Mouse (Mus musculus) frontal cortex, postnatal 10 days (tissue): ENCODE measurements around the gene Hamp2.
A peak's percentile ranks its signal among the peaks of the same experiment; 100 is the strongest.
"Not testable (repeated sequence)": the region's sequence is repeated elsewhere in the genome, so short reads cannot be mapped to it uniquely, and the experiment has no call there.

Experiments used
- DNase-seq, 2 experiments: peaks; one replicate each; pipeline ENCODE4 v3.0.0; 2022; ENCODE audit warnings: low spot score in 2 of 2, mixed read lengths in 1 of 2

Hamp2 gene

DNA sequence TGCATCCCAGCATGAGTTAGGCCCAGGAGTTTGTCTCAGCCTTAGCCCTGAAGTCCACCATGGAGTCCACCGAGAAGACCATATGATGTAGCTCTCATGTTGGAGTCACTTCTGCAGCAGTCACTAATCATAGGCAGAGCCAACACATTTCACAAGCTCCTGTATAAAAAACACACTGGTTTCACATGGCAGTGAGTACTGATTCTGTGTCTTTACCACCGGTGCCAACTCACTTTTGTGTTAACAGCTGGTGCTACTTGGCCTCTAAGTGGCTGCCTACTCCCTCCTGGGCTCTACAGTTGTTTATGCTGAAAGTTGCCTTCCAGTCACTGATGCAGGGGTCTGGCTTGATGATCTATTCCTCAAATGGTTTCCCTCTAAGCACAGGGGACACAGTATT is at the start of gene Hamp2:
TSS of gene Hamp2 (minus strand) at position 101 of the 400 bp plus-strand sequence.
- DNase-seq, result not testable (repeated sequence)

DNA sequence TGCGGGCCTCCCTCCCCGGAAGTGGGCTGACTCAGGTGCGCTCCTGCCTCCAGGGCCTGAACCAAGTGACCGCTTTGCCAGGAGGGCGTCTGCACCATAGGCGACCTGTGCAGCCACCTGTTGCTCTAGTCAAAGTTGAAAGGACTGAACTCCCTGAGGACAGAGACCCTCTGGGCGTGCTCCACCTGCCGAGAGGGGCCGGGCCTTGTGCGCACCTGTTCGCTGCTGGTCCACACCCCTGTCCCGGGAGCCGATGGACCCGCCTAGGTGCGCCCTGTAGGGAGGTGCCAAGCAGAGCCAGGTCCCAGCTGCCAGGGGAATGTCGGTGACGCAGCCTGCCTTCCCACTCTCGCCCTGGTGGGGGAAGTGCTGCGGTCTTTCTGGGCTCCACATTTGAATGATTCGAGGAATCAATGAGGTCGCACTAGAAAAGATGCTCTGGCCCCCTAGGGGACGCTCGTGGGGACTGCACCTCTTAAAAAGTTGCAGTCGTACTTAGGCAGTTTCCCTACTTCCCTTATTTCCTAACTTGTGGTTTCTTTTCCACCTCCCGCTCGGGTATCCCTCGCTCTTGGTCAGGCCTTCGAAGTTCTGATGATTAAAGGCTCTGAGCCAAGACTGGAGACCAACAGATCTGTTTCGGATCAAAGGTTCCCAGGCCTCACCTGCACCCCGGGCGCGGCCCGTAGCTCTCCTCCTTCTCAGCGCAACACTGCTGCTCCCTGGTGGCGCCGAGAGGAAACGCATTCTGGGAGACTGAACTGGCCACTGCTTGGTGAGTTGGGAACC is 49.2 kb upstream of the Hamp2 start, which contains the start of gene Fam187b:
TSS of gene Fam187b (plus strand) at position 290 of the 789 bp plus-strand sequence.
- peak; percentile 71 to 72 for DNase-seq

DNA sequence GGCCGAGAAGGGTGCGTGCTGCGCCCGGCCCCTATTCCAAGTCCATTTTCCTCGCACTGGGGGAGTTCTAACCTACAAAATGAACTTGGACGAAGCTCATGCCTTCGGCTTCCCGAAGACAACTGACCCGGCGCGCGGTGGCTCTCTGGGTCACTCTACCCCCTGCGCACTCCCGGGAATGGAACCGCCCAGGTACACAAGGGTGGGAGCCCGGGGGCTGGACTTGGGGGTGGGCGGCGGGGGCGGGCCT is 48.7 kb upstream of the Hamp2 start, which contains the start of gene Lsr:
TSS of gene Lsr (minus strand) at position 214 of the 250 bp plus-strand sequence.
- DNase-seq, result no peak

DNA sequence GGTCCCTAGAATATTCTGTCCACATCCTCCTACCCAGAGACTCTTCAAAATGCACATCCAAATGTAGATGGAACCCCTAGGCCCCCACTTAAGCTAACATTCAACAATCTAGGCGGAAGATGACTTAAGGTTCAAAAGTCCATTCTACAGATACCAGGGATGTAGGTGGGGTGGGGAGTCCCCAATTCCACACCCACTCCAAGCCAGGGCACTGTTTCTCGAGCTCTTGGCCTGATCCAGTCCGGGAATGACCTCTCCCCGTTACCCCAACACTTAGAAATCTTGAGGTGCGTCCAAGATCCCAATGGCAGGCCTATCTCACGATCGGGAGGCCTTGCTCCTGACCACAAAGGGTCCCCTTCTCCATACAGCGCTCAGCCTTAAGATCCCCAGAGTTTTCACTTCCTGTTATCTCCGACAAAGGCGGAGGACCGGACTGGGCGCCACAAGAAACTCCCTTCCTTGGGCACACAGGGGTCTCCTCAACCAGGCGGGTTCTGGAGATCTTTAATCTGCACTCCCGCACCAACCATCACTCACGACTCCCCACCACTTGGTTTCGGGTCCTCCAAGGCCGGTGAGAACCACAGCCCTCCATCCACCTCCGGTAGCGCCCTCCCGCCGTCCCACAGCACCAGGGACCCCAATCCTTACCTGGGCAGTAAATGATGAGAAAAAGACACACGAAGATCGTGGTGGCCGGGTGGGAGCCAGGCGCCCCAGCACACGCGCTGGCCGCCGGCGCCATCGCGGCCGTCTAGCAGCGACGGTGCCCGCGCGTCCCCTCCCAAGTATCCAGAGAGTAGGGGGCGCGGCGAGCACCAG is 48.2 kb upstream of the Hamp2 start:
- no peak for DNase-seq

DNA sequence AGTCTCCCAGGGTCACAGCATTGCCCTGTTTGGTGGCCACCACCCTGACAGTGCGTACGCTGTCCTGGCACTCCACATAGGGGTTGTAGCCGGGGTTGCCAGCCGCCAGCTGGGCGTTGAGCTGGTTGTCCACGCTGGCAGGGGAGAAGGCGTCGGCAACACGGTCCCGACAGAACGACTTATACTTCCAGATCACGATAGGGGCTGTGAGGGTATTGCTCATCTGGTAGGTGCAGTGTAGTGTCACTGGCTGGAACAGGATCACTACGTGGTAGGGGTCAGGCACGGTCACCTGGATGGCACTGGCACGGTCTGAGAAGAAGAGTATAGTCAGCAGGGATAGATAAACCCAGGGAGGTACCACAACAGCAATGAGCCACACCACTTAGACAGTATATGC is 47.4 kb upstream of the Hamp2 start:
- no peak for DNase-seq

DNA sequence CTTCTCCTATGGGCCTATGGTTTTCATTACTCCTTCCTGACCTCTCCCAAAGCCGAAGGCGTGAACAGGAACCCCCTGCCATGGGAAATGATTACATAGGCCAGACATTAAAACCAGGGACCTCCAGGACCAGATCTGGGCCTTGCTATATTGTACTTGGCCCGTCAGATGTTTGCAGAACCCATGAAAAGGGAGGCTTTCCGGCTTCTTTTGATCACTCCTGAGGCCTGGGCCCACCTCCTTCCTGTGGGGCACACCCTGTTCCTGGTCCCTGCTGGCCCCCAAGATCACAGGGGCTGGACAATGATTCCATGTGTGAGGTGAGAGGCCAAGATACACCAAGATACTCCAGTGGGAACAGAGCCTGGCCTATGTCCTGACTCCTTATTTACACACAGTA is 44.7 kb upstream of the Hamp2 start:
- no peak for DNase-seq

DNA sequence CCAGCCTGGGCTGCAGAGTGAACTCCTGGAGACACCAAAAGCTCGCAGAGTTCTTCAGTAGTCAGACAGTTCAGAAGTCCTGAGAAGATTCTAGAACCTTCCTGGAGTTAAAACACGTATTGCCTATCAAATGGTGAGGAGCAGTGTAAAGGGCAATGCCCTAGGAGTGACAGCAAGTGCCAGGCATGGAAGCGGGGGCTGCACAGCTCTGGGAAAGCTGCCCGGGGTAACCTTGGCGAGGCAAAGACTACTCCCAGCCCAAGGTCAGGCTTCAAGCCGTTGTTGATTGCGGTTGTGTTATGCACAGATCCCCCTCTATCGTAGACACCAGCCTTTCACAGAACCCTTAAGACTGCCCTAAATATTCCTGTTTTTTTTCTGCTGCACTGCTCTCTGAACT is 44.1 kb upstream of the Hamp2 start:
- DNase-seq, result no peak

DNA sequence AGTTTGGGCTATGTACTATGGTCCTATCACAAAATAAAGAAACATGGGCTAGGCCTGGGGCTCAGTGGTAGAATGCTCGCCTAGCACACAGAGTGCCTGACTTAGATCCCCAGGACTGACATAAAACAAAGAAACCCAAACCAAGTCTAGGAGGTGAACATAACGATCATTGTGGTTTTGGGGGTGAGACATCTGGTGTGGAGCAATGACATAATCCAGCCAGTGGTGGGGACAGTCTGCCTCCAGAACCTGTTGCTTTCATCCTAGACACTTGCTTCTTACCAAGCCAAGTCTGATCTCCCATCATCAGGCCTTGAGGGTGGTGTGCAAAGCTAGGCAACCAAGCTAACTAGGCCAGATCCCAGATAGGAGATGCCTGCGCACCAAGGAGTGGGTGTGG is 42.2 kb upstream of the Hamp2 start:
- DNase-seq, result no peak

DNA sequence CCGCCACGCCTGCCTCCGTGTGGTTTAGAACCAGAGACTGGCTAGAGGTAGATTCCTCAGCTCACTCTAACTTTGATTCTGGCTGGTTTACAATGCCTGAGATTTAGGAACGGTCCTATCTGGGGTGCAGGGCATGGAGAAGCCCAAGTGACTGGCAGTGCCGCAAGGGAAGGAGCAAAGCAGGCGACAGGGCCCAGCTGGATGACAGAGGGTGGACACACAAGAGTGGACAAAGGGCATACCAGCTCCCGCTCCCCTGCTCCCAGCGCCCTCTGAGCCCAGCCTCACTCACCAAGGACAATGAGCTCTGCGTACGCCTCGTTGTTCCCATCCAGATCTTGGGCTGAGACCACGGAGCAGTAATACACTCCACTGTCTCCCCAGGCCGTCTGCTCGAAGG is 41.2 kb upstream of the Hamp2 start:
- DNase-seq, result no peak

DNA sequence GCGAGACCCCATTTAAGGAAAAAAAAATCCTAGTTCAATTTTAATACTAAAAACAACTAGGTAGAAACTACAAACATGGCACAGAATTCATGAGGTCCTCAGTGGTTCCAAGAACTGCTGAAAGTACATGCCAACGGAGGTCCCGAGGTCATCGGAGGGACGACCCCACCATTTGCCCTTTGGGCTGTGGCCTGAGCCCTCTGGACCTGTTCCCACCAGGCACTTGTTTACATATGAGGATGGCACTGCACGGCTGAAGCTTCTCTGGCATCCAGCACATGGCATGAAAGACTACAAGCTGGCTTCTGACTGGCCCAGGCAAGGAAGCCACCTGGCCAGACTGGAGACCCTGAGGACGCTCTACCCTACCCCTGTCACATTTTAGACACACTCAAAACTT is 39.9 kb upstream of the Hamp2 start:
- DNase-seq, result no peak

DNA sequence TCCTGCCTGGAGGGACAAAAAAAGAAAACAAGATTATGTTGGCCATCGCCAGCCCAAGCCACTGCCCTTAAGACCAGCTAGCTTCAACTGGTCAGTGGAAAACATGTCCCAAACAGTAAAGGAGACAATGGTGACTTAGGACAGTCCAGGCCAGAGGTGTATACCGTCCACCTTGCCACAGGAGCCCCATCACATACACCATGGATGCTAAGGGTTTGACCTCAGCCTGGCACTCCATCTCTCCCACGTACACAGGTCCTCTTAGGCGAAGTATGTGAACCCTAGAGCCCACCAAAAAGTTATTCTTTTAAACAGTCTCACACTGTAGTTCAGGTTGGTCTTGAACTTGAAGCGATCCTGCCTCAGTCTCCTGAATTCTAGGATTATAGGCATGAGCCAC is 38.4 kb upstream of the Hamp2 start:
- no peak for DNase-seq

DNA sequence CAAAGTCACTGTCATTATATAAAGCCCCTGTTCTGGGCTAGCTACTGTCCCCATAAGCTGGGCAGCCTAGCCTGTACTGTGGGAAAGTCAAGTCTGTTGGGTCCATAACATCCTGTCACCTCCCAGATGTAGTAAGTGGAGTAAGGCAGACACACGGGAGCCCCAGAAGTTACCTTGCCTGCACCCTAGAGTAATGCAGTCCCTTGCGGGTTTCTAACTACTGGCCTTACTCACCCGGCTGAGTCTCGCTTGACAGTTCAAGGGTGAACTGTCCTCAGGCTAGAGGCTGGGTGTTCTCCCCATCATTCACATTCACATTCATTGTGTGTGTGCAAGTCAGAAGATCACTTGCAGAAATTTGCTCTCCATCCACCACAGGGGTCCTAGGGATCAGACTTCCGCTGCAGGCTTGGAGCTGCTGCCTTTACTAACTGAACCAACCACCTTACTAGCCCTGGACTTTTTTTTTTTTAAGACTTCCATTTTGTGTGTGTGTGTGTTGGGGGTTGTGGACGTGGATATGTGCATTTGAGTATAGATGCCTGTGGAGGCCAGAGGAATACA is 35.4 kb upstream of the Hamp2 start:
- DNase-seq, result no peak

DNA sequence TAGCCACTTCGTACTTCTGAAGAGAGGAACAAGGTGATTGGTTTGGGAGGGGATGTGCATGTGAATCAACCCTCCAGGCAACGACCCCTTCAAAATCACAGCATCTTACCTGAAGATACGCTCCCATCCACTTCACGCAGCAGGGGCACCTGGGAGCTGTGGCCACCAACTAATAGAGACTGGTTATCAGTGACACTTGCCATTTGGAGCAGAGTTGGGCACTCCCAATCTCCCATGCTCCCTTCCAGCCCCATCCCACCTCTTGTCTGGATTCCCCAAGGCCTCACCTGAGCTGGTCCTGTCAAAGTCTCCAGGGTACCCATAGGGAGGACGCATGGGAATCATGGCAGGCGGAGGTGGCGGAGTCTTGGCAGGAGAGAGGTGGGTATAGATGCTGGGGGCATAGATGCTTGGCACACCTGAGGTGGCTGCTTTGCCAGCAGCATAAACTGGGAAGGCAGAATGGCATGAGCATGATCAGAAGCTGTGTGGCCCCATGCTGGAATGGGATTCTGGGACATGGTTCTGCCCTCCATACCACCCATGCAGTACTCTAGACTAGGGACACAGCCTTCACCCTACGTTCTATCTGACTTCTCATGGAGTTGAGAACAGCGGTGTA is 34.5 kb upstream of the Hamp2 start:
- DNase-seq, result no peak

DNA sequence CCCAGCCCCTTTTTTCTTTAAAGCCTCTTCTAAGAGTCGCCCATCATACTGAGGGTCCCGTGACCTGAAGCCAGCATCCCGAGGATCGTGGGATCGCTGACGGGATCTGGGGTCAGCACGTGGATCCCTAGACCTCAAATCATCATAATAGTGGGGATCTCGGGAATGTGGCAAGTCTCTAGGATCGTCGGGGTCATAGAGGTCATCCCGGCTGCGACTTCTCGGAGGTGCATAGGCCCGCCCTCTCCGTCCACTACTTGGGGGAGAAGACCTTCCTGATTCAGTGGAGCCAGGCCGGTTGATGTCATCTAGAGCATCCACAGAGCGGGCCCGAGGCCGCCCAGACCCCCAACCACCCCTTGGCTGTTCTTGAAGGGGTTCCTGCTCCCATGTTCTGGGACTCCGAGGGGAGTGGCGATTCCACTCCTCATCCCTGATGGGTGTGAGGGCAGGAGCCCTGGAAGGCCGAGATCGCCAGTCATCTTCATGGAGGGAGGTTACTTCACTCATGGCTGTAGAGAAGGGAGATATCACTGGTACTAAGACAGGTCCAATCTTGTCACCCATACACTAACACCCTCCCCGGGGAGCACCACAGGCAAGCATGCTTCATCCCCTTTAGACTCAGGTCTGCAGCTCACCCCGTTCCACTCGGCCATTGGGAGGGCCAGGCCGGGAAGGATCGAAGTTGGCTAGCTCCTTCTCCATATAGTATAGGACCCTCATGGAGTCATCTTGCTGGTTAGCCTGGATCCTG is 33.8 kb upstream of the Hamp2 start:
- DNase-seq, result no peak

DNA sequence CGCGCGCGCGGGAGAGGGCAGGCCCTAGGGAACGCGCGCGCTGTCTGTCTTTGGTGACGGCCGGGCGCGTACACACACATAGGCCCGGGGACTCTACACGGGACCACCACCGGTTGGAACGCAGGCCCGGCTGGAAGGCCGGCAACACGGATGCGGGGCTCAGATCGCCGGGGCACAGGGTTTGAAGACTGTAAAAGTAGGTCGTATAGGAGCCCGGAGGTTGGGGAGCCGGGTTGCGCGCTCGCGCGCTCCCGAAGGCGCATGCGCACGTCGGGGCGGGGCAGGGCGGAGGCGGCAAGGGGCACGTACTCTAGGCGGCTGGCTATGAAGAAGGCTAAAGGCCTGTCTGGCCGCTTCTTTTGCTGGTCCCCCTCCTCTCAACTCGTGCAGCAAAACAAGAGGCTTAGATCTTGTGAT is 32.9 kb upstream of the Hamp2 start:
- peak; percentile 82 to 84 for DNase-seq

DNA sequence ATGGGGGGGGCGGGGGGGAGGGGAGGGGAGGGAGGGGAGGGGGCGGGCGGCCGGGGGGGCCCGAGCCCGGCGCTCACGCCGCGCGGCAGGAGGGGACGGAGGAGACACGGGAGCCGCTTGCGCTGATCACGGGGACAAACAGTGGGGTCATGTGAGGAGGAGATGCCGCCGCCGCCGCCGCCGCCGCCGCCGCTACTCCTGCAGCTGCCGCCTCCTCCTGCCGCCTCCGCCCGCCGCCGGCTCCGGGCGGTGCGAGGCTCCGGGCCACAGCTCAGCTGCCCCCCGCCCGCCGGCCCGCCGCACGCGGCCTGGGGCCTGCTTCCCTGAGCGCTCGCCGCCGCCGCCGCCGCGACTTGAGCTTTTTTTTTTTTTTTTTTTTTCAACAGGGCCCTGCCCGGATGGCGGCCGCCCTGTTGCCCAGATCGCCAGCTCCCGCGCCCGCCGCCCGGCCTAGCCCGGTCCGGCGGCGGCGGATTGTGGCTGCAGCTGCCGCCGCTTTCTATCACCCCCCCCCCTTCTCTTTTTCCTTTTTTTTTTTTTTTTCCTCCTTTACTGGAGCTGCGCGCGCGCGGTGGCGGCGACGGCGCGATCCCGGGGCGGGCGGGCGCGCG is 32.4 kb upstream of the Hamp2 start, which contains the start of gene Usf2:
TSS of gene Usf2 (minus strand) at position 48 of the 611 bp plus-strand sequence.
- peak; percentile 78 to 84 for DNase-seq

DNA sequence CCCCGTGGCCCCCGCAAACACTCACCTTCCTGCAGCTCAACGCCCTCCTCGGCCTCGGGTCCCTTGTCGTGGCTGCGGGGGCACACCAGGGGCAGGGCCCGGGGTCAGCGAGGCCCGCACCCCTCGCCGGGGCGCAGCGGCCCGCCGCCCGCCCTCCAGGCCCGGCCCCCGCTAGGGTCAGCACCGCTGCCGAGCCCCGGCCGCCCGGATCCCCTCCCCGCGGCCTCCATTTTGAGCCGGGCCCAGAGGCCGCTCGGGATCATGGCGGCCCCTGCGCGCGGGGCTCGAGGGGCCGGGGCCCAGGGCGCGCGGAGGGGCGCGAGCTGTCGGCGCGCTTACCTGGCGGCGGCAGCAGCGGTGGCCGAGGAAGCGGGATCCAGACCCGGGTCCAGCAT is 31.9 kb upstream of the Hamp2 start:
- peak in 1 of 2 experiments; percentile 50 for DNase-seq

DNA sequence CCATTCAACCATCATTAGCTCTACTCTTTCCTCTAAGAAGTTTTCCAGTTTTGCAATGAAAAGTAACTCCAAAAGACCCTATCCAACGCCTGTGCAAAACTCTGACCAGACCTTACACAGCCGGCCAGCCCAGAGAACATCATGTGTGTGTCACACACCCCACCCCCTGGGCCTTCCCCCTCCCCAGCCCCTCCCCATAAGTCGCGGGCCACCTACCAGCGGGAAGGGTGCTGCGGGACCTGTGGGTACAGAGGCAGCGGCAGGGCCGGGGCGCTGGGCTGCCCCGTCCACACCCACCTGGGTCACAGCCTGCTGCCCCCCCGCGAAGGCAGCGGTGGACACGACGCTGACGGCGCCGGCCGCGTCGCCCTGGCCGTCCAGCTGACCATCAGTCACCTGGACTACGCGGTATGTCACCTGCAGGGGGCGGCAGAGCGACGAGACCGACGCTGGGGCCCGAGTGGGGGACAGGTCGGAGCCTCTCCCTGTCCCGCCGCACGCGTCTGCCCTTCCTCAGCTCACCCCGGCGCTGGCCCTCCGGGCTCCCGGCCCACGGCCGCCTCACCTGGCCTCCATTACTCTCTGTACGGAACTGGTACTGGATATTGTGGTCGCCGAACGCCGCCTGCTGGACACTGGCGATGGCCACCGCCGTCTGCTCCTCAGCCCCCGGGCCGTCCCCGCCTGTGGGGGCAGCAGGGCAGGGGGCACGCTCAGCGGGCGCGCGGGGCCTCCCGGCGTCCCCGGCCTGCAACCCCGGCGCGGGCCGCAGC is 31.3 kb upstream of the Hamp2 start:
- peak; percentile 78 to 82 for DNase-seq

DNA sequence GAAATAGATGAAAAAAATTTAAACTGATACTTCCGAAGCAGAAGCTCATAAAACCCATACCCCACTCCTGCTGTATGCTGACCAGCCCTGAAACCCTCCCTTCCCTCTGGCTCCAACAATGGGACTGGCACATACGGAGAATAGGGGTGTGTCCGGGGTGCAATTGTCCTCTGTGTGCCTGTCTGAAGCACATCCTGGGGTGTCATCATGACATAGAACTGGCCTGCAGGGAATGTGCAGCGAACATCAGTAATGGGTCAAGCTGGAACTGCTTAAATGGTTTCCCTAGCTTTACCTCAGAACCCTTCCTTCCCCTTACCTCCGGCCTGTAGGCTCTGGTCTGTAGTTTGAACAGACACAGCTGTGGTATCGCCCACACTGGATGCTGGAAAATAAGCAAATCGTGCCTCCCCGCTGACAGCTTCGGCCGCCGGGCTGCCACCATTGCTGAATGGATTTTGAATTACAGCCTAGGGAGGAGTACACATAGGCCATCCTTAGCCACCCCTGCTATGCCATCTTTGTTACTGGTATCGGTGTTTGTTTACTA is 30.6 kb upstream of the Hamp2 start:
- DNase-seq, result no peak

DNA sequence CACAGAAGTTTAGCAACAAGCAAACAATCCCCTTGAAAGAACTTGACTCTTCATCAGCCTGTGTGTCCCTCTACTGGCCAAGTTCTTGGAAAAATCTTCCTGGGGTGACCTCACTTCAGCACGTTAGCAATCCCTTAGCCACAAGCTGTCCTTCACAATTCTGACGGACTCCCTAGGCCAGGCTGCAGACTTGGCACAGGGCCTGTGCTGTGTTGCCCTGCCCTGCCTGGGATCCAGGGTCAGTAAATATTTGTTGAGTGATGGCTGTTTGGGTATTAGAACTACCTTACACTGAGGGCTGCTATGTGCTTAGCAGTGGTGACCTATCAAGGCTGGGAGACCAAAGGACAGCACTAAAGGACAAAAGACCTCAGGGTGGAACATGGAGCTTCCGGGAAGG is 29.6 kb upstream of the Hamp2 start:
- DNase-seq, result no peak
